Mouse (Mus musculus) effector memory CD4-positive, alpha-beta T cell, adult 5 months (primary cell): ENCODE results near the gene Lyz2. TPM values are rescaled to one million over a fixed set of nuclear protein-coding genes. Genes with fewer than 3 reads are reported as not detected.

Source experiments
- polyA plus RNA-seq: library from polyadenylated mRNA; unstranded; fragments of 100-300 nt; shearing (Covaris generic); gene quantifications from one replicate; pipeline ENCODE4 v1.2.1, GENCODE M21; 2017

The Lyz2 gene
- 1.4 TPM for polyA plus RNA-seq

DNA sequence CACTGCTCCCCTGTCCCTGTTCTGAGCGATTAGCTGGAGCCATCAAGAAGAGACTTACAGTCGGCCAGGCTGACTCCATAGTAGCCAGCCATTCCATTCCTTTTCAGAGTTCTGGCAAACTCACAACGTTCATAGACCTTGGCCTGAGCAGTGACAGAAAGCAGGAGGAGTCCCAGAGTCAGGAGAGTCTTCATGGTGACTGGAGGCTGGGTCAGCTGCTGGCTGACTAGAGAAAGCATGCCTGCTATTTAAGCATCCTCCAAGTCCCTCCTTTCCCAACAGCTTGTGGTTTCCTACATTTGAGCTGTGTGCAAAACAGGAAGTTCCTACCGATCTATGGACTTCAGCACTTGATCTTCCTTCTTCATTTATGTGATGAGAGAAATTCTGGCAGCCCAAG lies at the start of gene Lyz2:
TSS of gene Lyz2 (minus strand) at position 273 of the 400 bp plus-strand sequence.

DNA sequence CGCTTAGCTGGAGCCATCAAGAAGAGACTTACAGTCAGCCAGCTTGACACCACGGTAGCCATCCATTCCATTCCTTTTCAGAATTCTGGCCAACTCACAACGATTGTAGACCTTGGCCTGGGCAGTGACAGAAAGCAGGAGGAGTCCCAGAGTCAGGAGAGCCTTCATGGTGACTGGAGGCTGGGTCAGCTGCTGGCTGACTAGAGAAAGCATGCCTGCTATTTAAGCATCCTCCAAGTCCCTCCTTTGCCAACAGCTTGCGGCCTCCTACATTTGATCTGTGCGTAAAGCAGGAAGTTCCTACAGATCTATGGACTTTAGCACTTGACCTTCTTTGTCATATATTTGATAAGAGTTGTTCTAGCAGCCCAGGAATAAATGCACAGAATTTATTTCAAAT lies 10.6 kb upstream of the Lyz2 start, which contains the start of gene Lyz1:
TSS of gene Lyz1 (minus strand) at position 198 of the 400 bp plus-strand sequence.

GRCm38 (mm10) chr10:117238603-117239002 lies 43.5 kb downstream of the Lyz2 start, which contains the start of gene 9530003J23Rik:
TSS of gene 9530003J23Rik (minus strand) at chr10:117238703.

Other genes with a start within 250 kb of the Lyz2 start
- gene Lrrc10, start 237.0 kb downstream of the Lyz2 start, polyA plus RNA-seq = not detected
- gene Cct2, start 218.5 kb downstream of the Lyz2 start, polyA plus RNA-seq = 192 TPM
- 19.3 TPM for gene Frs2, start 133.8 kb downstream of the Lyz2 start, polyA plus RNA-seq
- gene Yeats4, start 57.8 kb downstream of the Lyz2 start, polyA plus RNA-seq = 59.5 TPM
- not detected for gene 9530003J23Rik, start 43.6 kb downstream of the Lyz2 start, polyA plus RNA-seq
- not detected for gene Lyz1, start 10.5 kb upstream of the Lyz2 start, polyA plus RNA-seq
- gene Cpsf6, start 97.7 kb upstream of the Lyz2 start, polyA plus RNA-seq = 138 TPM